In genomic region chr2:80445926-80446307, GRCm38 (mm10) we compare ENCODE assay signal across 7 mouse cellular contexts. TPM values are rescaled to one million over a fixed set of nuclear protein-coding genes. Genes with fewer than 3 reads are reported as not detected.
DNase-seq lines count a peak whose midpoint lies in the region; ATAC-seq and TF ChIP-seq lines count a peak whose summit lies in the region.

No protein-coding gene starts in this region.

- H3K9me3 ChIP-seq in intestine, postnatal 0 days (ENCODE audit: control insufficient read depth) = no peaks in the 10 kb centered on the region
- no peaks in the 10 kb centered on the region for H3K9me3 ChIP-seq in neural tube, embryonic 15.5 days (replicated peaks)

- WGBS in intestine, postnatal 0 days = 27% methylated on average over 10 of the region's 10 CpGs
- WGBS in neural tube, embryonic 15.5 days = 6% methylated on average over 10 of the region's 10 CpGs

- no peaks in the 10 kb centered on the region for H3K4me1 ChIP-seq in embryonic fibroblast, embryonic 13.5 days (ENCODE audit: control insufficient read depth, insufficient read depth, low read length)
- no peaks in the 10 kb centered on the region; the same call in 1 of the 2 replicates for H3K4me1 ChIP-seq in intestine, postnatal 0 days (replicated peaks; ENCODE audit: control insufficient read depth, insufficient read depth, low read length)
- H3K4me1 ChIP-seq in neural tube, embryonic 15.5 days = peaks cover 28% of the 10 kb centered on the region

- DNase-seq in left cerebral cortex, adult 2 months (ENCODE audit: extremely low spot score in 1 of 2, low spot score in 2 of 2) = no peak
- no peak for DNase-seq in left cerebral cortex, adult 9 months (ENCODE audit: low spot score in 2 of 2)
- DNase-seq in cerebellum, postnatal 25 days = no peak
- DNase-seq in yolk sac, embryonic 10.5 days (ENCODE audit: low spot score) = no peak

- 0 out of 2 replicates have a peak, but pooled peaks cover 11% of the 10 kb centered on the region for H3K27me3 ChIP-seq in intestine, postnatal 0 days (replicated peaks; ENCODE audit: control insufficient read depth, insufficient read depth, low read length)
- H3K27me3 ChIP-seq in neural tube, embryonic 15.5 days (replicated peaks) = no peaks in the 10 kb centered on the region

- intact Hi-C loops in left cerebral cortex, adult 2 months (cut with DNase I) = no loop called here

- H3K9ac ChIP-seq in intestine, postnatal 0 days (ENCODE audit: low read depth, low read length) = 0 out of 2 replicates have a peak overlapping the region, but pooled peaks have one; percentile 13
- H3K9ac ChIP-seq in neural tube, embryonic 15.5 days (replicated peaks) = peak overlapping the region; percentile 65

- TF ChIP-seq POLR2A in embryonic fibroblast, embryonic 13.5 days (IDR thresholded peaks at IDR 0.05; ENCODE audit: low read depth, low read length) = no peak

- H3K4me2 ChIP-seq in intestine, postnatal 0 days (replicated peaks; ENCODE audit: low read depth) = peak overlapping the region; percentile 99
- H3K4me2 ChIP-seq in neural tube, embryonic 15.5 days = peak overlapping the region; percentile 100

- no peak for TF ChIP-seq CTCF in left cerebral cortex, adult 2 months (IDR thresholded peaks at IDR 0.05)
- TF ChIP-seq CTCF in embryonic fibroblast, embryonic 13.5 days (IDR thresholded peaks at IDR 0.05; ENCODE audit: borderline replicate concordance, insufficient read depth, low read length) = no peak
- TF ChIP-seq CTCF in intestine, postnatal 0 days (IDR thresholded peaks at IDR 0.05; ENCODE audit: low read depth) = no peak

- H3K27ac ChIP-seq in left cerebral cortex, adult 2 months = no peak overlapping the region
- H3K27ac ChIP-seq in embryonic fibroblast, embryonic 13.5 days (ENCODE audit: insufficient read depth, low read length) = no peak overlapping the region
- H3K27ac ChIP-seq in intestine, postnatal 0 days (ENCODE audit: low read depth, low read length) = no peak overlapping the region
- H3K27ac ChIP-seq in neural tube, embryonic 15.5 days (replicated peaks) = no peak overlapping the region

- no peak for ATAC-seq in intestine, postnatal 0 days
- no peak for ATAC-seq in neural tube, embryonic 15.5 days (ENCODE audit: low FRiP score)

- H3K4me3 ChIP-seq in left cerebral cortex, adult 2 months = peak overlapping the region; percentile 52
- H3K4me3 ChIP-seq in embryonic fibroblast, embryonic 13.5 days (ENCODE audit: insufficient read depth, low read length) = peak overlapping the region; percentile 57
- H3K4me3 ChIP-seq in intestine, postnatal 0 days (ENCODE audit: low read depth, low read length) = peak overlapping the region; percentile 55
- peak overlapping the region; percentile 65 for H3K4me3 ChIP-seq in neural tube, embryonic 15.5 days (replicated peaks)

- H3K36me3 ChIP-seq in intestine, postnatal 0 days (ENCODE audit: control insufficient read depth, insufficient read depth) = no peaks in the 10 kb centered on the region
- H3K36me3 ChIP-seq in neural tube, embryonic 15.5 days = no peaks in the 10 kb centered on the region

RNA-seq across cellular contexts. Expression of gene Frzb, which starts 1.5 kb away (rescaled TPM):
- 10 to 100 TPM; 28.3 to 29.8 TPM for total RNA-seq in left cerebral cortex, adult 2 months (2021)
- polyA plus RNA-seq in embryonic fibroblast, embryonic 13.5 days (2011; ENCODE audit: insufficient read length, low read depth, missing spikeins) = 2.3 and 3.8 TPM in 2 replicates
- polyA plus RNA-seq in intestine, postnatal 0 days (2015; fragmentation: Nextera tagmentation; extraction: Ambion mirVana) = 1.1 and 1.2 TPM in 2 replicates
- 40.3 and 44.0 TPM in 2 replicates for polyA plus RNA-seq in neural tube, embryonic 15.5 days (2015; fragmentation: Nextera tagmentation; extraction: Ambion mirVana)
